Mouse (Mus musculus): ENCODE data around the gene Slc39a9. TPM values are rescaled to one million over a fixed set of nuclear protein-coding genes. Genes with fewer than 3 reads are reported as not detected.
A peak's percentile ranks its signal among the peaks of the same experiment; 100 is the strongest.

The Slc39a9 gene
- total RNA-seq, 2 experiments from 2014 or later = 11.5 to 26.4 TPM

GRCm38 (mm10) chr12:80653951-80654658 lies 10.4 kb downstream of the Slc39a9 start:
- ATAC-seq (replicated peaks; ENCODE audit: poor library complexity) = no peak

GRCm38 (mm10) chr12:80654659-80655025 lies 11.0 kb downstream of the Slc39a9 start:
- no peak for ATAC-seq (replicated peaks; ENCODE audit: poor library complexity)

GRCm38 (mm10) chr12:80658661-80659060 lies 15.0 kb downstream of the Slc39a9 start:
- peak; percentile 66 for ATAC-seq (replicated peaks; ENCODE audit: poor library complexity)

- no peak for ATAC-seq (replicated peaks; ENCODE audit: poor library complexity)
Observed at GRCm38 (mm10) chr12:80662322-80662721, 18.6 kb downstream of the Slc39a9 start.

GRCm38 (mm10) chr12:80663935-80664334 lies 20.3 kb downstream of the Slc39a9 start:
- ATAC-seq (replicated peaks; ENCODE audit: poor library complexity) = no peak

GRCm38 (mm10) chr12:80668391-80668790 lies 24.7 kb downstream of the Slc39a9 start:
- ATAC-seq (replicated peaks; ENCODE audit: poor library complexity) = no peak

- ATAC-seq (replicated peaks; ENCODE audit: poor library complexity) = peak; percentile 80
Observed at GRCm38 (mm10) chr12:80673170-80673569, 29.5 kb downstream of the Slc39a9 start.

GRCm38 (mm10) chr12:80681340-80681739 lies 37.7 kb downstream of the Slc39a9 start:
- peak; percentile 78 for ATAC-seq (replicated peaks; ENCODE audit: poor library complexity)

GRCm38 (mm10) chr12:80683554-80683953 lies 39.9 kb downstream of the Slc39a9 start:
- peak; percentile 81 for ATAC-seq (replicated peaks; ENCODE audit: poor library complexity)

- no peak for ATAC-seq (replicated peaks; ENCODE audit: poor library complexity)
Observed at GRCm38 (mm10) chr12:80684316-80684715, 40.6 kb downstream of the Slc39a9 start.

- ATAC-seq (replicated peaks; ENCODE audit: poor library complexity) = peak; percentile 57
Observed at GRCm38 (mm10) chr12:80687788-80688211, 44.1 kb downstream of the Slc39a9 start.

- no peak for ATAC-seq (replicated peaks; ENCODE audit: poor library complexity)
Observed at GRCm38 (mm10) chr12:80689696-80690095, 46.0 kb downstream of the Slc39a9 start.

GRCm38 (mm10) chr12:80691671-80692091 lies 48.0 kb downstream of the Slc39a9 start:
- ATAC-seq (replicated peaks; ENCODE audit: poor library complexity) = no peak

GRCm38 (mm10) chr12:80692269-80692972 lies 48.7 kb downstream of the Slc39a9 start, which contains the start of gene Plekhd1:
Gene Plekhd1 (plus strand): TSS chr12:80692591.
- peak; percentile 40 for ATAC-seq (replicated peaks; ENCODE audit: poor library complexity)

- ATAC-seq (replicated peaks; ENCODE audit: poor library complexity) = no peak
Observed at GRCm38 (mm10) chr12:80693700-80694099, 50.0 kb downstream of the Slc39a9 start.

- no peak for ATAC-seq (replicated peaks; ENCODE audit: poor library complexity)
Observed at GRCm38 (mm10) chr12:80695004-80695403, 51.3 kb downstream of the Slc39a9 start.

GRCm38 (mm10) chr12:80698526-80699143 lies 55.0 kb downstream of the Slc39a9 start:
- ATAC-seq (replicated peaks; ENCODE audit: poor library complexity) = peak; percentile 94

- peak; percentile 61 for ATAC-seq (replicated peaks; ENCODE audit: poor library complexity)
Observed at GRCm38 (mm10) chr12:80699144-80699531, 55.5 kb downstream of the Slc39a9 start.

- no peak for ATAC-seq (replicated peaks; ENCODE audit: poor library complexity)
Observed at GRCm38 (mm10) chr12:80701332-80701731, 57.6 kb downstream of the Slc39a9 start.

- ATAC-seq (replicated peaks; ENCODE audit: poor library complexity) = no peak
Observed at GRCm38 (mm10) chr12:80706208-80706914, 62.7 kb downstream of the Slc39a9 start.

All from megakaryocyte progenitor cell, adult 5-6 weeks (primary cell).